Mouse (Mus musculus) monocyte, adult 5-6 weeks (primary cell): Measurements from ENCODE around the gene Gm38431. TPM values are rescaled to one million over a fixed set of nuclear protein-coding genes. Genes with fewer than 3 reads are reported as not detected.
"Not testable (repeated sequence)": the region's sequence is repeated elsewhere in the genome, so short reads cannot be mapped to it uniquely, and the experiment has no call there.

Experiments used
- ATAC-seq: fragments of 153-309, 156-312 bp; replicated peaks from 2 replicates; pipeline ENCODE4 v1.8.0; 2017; ENCODE audit warnings: mild to moderate bottlenecking; ENCODE audit not compliant: low TSS enrichment, insufficient number of reproducible peaks, severe bottlenecking, poor library complexity, low FRiP score
- total RNA-seq: library from RNA; stranded (forward); fragments of 200-1000, 200-491, 200-594 nt; gene quantifications from 3 replicates; pipeline ENCODE4 v1.2.3, GENCODE M21; 2017

The Gm38431 gene
- total RNA-seq, 1 experiment from 2014 or later, result 2.3 TPM

DNA sequence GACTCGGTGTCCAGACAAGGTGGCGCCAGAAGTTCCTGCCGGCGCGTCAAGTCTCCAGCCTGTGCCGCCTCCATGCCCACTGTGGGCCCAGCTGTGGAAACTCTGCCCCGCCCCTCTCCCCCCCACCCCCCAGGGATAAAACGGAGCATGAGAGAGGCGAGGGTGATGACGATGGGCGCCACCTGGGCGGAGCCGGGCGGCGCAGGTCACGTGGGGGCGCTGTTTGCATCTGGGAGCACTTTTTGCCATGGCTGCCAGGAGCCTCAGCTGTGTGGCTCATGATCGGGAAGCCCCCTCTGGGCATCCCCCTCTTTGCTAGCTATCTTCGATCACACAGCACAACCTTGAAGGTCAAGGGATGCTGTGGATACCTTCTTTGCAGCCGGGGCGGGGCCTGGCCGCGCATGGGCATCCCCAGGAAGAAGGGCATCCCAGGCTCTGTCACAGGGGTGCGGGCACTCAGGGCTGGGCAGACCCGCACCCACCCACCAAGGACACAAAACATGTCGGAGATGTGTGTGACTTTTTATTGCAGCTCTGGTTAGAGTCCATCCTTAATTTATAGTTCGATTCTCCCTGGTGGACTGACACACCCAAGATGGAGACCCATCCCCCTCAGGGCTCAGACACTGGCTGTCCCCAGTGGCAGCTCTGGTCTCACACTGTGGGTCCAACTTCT lies 24.7 kb downstream of the Gm38431 start, which contains the start of gene Zglp1:
Zglp1 (minus strand) TSS at position 88 of the 679 bp plus-strand sequence.
- no peak for ATAC-seq

DNA sequence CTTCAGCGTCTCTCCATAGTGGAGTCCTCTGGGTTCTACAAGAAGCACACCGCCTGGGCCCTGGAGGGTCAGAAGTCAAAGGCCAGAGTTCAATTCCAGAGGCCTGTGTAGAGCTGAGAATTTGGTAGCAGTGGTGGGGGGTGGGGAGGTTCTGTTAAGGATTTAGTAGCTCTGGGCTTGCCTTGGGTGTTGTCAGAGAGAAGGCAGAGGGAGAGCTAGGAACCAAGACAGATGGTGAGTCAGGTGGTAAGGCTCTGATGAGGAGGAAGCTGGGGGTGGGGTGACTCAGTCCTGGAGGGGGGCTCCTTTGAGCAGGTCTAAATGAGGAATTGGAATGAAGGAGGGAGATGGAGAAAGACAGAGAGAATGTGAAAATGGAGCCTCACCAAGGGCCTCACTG lies 28.9 kb downstream of the Gm38431 start:
- ATAC-seq, result no peak

DNA sequence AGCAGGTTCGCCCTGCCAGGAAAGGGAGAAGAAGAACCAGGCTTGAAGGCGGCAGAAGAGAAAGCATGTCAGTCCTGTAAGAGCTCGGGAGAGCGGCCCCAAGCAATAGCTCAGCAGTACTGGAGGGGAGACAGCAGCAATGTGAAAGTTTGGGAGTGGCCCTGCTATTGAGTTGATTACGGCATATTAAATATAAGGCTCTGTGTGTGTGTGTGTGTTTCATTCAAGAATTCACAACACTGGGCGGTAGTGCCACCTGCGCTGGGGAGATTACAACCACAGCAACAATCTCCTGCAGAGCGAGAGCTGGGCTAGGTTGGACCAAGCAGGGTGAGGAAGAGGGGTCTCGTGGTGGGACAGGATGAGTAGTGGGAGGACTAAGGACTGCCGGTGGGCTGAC lies 40.2 kb downstream of the Gm38431 start:
- no peak for ATAC-seq

DNA sequence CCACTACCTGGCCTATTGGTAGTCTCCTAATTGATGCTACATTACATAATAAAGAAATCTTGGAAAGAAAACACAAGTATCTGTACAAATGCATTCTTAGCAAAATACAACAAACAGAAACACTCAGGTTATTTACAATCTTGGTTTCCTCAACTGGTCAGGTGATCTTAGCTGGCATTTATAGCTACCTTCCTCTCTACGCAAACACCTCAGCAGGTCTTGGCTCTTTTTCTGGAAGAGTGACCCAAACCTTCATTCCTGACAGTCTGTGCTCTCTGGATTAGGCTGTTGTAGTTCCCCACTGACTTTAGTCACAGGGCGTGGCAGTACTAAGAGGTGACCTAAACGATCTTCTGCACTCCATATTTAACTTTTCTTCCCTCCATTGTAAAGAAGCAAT lies 46.6 kb downstream of the Gm38431 start:
- ATAC-seq, result no peak

DNA sequence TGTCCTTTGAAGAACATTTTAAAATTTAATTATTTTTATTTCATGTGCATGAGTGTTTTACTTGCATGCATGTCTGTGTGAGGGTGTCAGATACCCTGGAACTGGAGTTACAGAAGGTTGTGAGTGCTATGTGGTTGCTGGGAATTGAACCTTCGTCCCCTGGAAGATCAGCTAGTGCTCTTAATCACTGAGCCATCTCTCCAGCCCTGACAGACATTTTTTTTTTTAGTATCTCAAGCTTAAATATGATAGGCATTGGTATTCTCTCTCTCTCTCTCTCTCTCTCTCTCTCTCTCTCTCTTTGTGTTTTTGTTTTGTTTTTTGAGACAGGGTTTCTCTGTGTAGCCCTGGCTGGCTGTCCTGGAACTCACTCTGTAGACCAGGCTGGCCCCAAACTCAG lies 47.0 kb downstream of the Gm38431 start:
- not testable (repeated sequence) for ATAC-seq

DNA sequence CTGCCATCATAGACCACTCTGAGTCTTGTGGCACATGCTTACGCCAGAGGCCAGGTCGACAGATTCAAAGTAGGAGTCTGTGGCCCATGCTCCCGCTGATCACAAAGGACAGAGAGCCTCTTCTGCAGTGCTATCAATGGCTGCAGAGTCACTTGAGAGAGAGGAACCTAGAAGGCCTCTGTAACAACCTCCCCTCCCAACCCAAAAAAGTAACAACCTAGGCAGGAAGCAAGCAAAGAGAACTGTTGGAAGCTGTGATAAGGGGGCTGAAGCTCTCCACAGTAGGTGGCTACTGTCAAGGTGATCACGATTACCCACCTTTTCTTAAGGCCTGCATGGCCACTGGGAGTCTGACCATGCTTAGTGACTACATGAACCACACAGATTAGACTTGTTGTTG lies 48.2 kb downstream of the Gm38431 start:
- ATAC-seq, result no peak

DNA sequence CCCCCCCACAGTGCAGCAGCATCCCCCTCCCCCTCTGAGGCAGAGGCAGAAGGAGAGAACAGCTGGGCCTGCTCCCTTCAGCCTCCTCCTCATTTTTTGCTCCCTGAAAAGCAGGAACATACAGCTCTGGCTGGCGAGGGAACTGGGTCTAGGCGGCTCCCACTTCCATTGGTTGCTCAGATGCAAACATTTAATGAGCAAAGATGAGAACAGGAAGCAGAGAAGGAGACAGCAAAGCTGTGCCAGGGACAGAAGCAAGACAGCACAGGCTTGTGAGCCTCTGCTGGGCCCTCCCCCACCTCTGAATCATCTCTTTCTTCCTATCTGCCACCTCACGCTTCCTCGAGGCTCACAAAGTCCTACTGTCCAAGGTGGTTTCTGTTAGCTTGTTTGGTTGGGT lies 50.5 kb downstream of the Gm38431 start:
- ATAC-seq, result no peak

DNA sequence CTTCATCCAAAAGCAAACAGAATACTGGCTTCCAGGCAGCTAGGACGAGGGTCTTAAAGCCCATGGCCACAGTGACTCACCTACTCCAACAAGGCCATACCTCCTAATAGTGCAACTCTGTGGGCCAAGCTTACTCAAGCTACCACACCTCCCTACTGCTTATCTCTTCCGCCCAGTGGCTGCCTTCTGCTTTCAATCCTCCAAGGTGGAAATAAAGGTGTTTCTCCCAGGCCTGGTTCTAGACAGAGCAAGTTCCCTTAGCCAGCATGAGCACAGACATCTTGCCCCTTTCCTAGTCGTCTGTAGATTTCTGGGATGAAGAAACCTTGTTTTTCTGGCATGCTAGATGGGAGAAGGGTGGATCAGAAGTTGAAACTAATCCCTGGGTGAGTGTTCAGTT lies 52.0 kb downstream of the Gm38431 start:
- ATAC-seq, result no peak

DNA sequence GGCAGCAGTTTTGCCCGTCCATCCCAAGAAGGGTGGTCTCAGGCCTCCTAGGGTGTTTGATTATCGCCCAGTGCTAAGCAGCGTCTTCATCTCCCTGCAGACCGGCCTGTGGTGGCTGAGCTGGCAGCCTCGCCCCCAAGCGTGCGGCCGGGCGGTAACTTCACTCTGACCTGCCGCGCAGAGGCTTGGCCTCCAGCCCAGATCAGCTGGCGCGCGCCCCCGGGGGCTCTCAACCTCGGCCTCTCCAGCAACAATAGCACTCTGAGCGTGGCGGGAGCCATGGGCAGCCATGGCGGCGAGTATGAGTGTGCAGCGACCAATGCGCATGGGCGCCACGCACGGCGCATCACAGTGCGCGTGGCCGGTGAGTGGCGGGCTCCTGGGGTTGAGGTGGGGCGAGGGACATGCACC lies 54.3 kb downstream of the Gm38431 start:
- no peak for ATAC-seq

DNA sequence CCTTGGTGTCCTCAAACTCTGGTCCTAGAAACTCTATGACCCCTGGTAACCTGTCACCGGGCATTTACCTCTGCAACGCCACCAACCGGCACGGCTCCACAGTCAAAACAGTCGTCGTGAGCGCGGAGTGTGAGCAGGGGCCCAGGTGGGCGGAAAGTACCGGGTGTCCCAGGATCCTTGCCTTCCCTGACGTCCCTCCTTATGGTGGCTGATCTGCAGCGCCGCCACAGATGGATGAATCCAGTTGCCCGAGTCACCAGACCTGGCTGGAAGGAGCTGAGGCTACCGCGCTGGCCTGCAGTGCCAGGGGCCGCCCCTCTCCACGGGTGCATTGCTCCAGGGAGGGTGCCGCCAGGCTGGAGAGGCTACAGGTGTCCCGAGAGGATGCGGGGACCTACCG lies 55.1 kb downstream of the Gm38431 start:
- ATAC-seq, result no peak

DNA sequence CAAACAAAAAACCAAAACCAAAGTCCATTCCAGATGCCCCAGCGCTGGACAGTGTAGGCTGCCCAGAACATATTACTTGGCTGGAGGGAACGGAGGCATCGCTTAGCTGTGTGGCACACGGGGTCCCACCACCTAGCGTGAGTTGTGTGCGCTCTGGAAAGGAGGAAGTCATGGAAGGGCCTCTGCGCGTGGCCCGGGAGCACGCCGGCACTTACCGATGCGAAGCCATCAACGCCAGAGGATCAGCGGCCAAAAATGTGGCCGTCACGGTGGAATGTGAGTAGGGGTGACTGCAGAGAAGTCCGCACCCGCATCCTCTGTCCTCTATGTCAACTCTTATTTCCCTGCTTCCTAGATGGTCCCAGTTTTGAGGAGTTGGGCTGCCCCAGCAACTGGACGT lies 55.6 kb downstream of the Gm38431 start:
- no peak for ATAC-seq

DNA sequence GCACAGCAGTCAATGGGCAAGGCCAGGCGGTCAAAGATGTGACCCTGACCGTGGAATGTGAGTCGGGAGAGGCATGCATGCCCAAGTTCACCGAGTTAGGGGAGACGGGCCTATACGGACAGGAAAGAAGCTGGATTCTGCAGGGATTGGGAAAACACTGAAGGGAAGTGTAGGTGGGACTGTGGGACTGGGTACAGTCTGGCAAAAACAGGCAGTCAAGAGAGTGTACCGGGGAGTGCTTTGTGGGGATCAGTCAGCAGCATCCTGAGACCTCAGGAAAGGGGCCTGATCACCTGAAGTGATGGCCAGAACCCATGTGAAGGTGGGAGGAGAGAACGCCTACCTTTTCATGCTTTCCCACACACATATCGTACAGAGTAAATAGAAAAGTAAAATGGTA lies 56.2 kb downstream of the Gm38431 start:
- no peak for ATAC-seq

DNA sequence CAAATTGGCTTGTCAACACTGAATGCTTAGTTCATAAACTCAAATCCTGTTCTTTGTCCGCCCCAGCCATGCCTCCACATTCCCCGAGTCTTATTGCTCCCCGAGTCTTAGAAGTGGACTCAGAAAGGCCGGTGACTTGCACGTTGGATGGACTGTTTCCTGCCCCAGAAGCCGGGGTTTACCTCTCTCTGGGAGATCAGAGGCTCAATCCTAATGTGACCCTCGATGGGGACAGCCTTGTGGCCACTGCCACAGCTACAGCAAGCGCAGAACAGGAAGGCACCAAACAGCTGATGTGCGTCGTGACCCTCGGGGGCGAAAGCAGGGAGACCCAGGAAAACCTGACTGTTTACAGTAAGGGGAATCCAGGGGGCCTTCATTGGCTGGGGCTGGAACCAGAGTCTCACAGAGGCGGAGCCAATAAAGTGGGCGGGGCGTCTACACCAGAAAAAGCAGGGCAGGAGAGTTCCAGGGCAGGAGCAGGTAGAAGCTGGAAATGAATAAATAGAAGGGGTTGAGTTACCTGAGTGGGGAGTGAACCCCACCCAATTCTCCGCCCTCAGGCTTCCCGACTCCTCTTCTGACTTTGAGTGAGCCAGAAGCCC lies 57.2 kb downstream of the Gm38431 start:
- ATAC-seq, result no peak

DNA sequence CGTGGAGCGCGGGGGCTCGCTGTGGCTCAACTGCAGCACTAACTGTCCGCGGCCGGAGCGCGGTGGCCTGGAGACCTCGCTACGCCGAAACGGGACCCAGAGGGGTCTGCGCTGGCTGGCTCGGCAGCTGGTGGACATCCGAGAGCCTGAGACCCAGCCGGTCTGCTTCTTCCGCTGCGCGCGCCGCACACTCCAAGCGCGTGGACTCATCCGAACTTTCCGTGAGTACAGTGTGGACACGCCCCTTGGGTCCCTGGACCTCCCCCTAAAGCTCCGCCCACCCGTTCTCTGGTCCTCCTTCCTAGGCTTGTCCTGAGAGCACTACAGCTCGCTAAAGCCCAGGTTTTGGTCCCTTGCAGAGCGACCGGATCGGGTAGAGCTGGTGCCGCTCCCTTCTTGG lies 58.7 kb downstream of the Gm38431 start:
- peak; percentile 67 for ATAC-seq

DNA sequence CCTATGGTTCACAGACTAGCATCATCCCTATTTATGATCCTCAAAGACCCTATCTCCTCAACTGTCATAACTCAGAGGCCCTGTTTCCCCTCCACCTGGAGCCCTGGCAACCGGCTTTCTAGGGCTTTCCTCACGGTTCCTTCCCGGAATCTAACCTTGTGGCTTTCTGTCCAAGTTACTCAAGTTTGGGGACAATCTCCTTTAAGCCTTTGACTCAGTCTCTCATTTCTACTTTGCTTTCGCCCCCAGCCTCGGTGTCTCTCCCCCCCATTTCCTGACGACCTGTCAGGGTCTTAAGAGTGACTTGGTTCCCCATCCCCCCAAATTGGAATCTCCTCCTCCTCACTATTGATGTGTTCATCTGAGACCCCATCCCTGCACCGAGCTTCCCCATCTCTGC lies 59.3 kb downstream of the Gm38431 start:
- ATAC-seq, result no peak

DNA sequence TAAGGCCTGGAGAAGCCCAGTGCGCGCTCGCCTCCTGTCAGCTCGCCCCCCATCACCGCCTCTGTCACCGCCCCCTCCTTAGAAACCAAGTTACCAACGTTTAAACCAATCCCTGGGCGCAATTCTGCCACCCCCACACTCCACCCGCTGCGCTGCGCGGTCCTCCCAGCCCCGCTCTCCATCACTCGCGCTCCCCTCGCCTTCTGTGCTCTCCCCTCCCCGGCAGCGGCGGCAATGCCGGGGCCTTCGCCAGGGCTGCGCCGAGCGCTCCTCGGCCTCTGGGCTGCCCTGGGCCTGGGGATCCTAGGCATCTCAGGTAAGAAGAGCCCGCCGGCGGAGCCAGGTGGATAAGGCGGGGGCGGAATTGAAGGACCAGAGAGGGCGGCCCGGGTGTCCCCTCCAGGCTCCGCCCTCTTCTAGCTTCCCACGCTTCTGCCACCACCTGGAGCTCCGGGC lies 59.9 kb downstream of the Gm38431 start, which contains the start of gene Icam5:
Icam5 (plus strand) TSS at position 178 of the 456 bp plus-strand sequence.
- ATAC-seq, result no peak

DNA sequence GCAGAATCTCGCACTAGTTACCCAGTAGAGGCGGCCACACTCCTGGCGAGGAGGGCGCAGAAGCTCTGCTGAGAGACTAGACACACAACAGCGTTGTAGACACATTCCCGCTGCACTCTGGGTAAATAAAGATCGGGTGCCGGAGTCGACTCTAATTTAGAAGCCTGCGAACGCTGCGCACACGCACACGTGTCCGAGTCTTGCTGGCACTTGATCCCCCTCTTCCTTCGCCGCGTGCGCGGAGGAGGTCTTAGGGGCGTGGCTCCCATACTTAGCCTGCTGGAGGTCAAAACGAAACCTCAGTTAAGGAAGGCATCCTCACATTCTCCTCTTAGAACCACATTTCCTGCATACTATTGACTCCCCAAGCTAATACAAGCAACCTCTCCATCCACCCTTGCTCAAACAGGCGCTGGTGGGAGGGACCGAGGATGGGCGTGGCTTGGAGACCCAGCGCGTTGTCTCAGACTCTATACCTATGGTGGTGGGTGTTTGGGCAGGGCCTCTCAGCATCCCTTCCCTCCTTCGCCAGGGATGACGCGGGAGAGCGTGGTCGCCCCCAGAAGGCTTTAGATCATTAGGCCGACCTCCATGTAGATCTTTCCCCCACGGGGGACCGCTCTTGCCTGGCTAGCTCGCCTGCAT lies 60.4 kb downstream of the Gm38431 start:
- peak; percentile 10; the same call in 1 of the 2 replicates for ATAC-seq

DNA sequence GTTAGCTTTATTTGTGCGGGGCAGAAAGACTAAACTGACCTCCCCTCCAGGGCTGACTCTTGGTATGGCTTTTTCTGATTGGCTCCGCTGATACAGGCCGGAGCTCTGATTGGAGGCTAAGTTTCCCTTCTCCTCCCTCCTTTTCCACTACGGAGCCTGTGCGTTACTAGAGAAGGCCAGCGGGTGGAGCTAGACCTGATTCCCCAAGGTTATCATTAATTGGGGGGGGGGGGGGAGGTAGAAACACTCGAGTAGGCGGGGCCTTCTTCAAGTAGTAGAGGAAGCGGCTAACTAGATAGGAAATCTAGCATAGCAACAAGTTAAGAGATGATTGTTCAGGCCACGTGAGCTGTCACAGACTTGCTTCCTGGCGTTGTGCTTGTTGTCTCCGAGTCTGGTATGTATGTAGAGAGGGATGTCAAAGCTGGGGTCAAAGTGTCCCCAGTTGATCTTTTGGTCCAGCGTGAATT lies 61.0 kb downstream of the Gm38431 start:
- peak; percentile 84 for ATAC-seq

DNA sequence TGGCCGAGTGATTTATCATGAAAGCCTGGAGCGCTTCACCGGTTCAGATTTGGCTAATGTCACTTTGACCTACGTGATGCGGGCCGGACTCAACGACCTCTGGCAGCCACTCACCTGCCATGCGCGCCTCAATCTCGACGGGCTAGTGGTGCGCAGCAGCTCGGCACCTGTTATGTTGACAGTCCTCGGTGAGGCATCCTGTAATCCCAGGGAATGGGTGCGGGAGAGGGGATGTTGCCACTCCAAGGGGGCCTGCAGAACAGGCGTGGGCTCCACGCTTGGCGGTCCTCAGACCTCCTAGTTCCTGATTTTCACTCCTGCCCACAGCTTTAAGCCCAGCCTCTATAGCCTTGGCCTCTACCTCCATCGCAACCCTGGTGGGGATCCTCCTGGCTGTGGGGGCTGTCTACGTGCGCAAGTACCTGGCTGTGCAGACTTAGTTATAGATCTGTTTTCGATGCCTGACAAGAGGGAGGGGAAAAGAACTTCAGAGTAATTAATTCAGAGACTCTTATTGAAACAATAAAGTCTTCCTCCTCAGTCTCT lies 61.7 kb downstream of the Gm38431 start:
- ATAC-seq, result no peak
